Mouse (Mus musculus) intestine, embryonic 15.5 days (tissue): ENCODE results near the gene Pgam5. TPM values are rescaled to one million over a fixed set of nuclear protein-coding genes. Genes with fewer than 3 reads are reported as not detected.

ENCODE experiments used
- ATAC-seq: fragments of 200-750 bp; cut with Nextera tagmentation; 2 replicates; pipeline ENCODE4 v1.8.0; 2017; ENCODE audit warnings: moderate TSS enrichment, moderate library complexity
- H3K27ac ChIP-seq: fragments of 300-500 bp; sonication (generic); 2 replicates; pipeline ENCODE4 v1.5.1; 2015; ENCODE audit warnings: mild to moderate bottlenecking, inconsistent platforms
- H3K27me3 ChIP-seq: fragments of 300-500 bp; sonication (generic); replicated peaks from 2 replicates; pipeline ENCODE4 v1.6.1; 2015; ENCODE audit warnings: inconsistent platforms
- H3K36me3 ChIP-seq: fragments of 300-500 bp; sonication (generic); 2 replicates; pipeline ENCODE4 v1.6.1; 2015; ENCODE audit warnings: inconsistent platforms
- H3K4me1 ChIP-seq: fragments of 300-500 bp; sonication (generic); replicated peaks from 2 replicates; pipeline ENCODE4 v1.6.1; 2015; ENCODE audit warnings: inconsistent platforms
- H3K4me2 ChIP-seq: fragments of 300-500 bp; sonication (generic); replicated peaks from 2 replicates; pipeline ENCODE4 v1.6.1; 2015; ENCODE audit warnings: mild to moderate bottlenecking, inconsistent platforms
- H3K4me3 ChIP-seq: fragments of 300-500 bp; sonication (generic); replicated peaks from 2 replicates; pipeline ENCODE4 v1.5.1; 2015; ENCODE audit warnings: inconsistent platforms
- H3K9ac ChIP-seq: fragments of 300-500 bp; sonication (generic); 2 replicates; pipeline ENCODE4 v1.6.1; 2015; ENCODE audit warnings: inconsistent platforms
- H3K9me3 ChIP-seq: fragments of 300-500 bp; sonication (generic); 2 replicates; pipeline ENCODE4 v1.6.1; 2016; ENCODE audit warnings: inconsistent platforms
- WGBS: fragments of 180-500 bp; shearing (Covaris S2); methylation state at CpG from one replicate; pipeline ENCODE4 v1.1.7; 2015; 5-methylcytosine and 5-hydroxymethylcytosine counted together
- polyA plus RNA-seq: library from polyadenylated mRNA; unstranded; fragments of >200 nt; fragmentation: Nextera tagmentation; extraction: Ambion mirVana; gene quantifications from 2 replicates; pipeline ENCODE4 v1.2.1, GENCODE M21; 2015

Gene Pgam5
- polyA plus RNA-seq, 1 experiment from 2014 or later = 58.4 TPM

- no peaks in the 10 kb centered on the region for H3K4me1 ChIP-seq
- no peaks in the 10 kb centered on the region for H3K9me3 ChIP-seq
- no peaks in the 10 kb centered on the region for H3K27me3 ChIP-seq
- no peak overlapping the region for H3K9ac ChIP-seq
- no peak overlapping the region for H3K4me3 ChIP-seq
- WGBS = 81% methylated on average over 6 of the region's 6 CpGs
- no peak overlapping the region for H3K27ac ChIP-seq
- no peak overlapping the region for H3K4me2 ChIP-seq
- H3K36me3 ChIP-seq = peaks cover 43% of the 10 kb centered on the region
- ATAC-seq = no peak
Measured at GRCm38 (mm10) chr5:110222757-110223156, 47.0 kb downstream of the Pgam5 start.

DNA sequence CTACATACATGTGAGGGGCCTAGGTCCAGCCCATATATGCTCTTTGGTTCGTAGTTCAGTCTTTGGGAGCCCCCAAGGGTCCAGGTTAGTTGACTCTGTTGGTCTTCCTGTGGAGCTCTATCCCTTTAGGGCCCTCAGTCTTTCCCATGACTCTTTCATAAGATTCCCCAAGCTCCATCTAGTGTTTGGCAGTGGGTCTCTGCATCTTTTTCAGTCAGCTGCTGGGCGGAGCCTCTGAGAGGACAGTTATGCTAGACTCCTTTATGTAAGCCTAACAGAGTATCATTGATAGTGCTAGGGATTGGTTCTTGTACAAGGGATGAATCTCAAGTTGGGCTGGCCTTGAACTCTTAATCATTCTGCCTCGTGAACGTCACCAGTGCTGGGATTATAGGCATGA is 49.4 kb downstream of the Pgam5 start:
- Histone ChIP-seq H3K4me1 (no peaks in the 10 kb centered on the region), H3K36me3 (peaks cover 53% of the 10 kb centered on the region), H3K9ac (no peak overlapping the region), H3K9me3 (no peaks in the 10 kb centered on the region), H3K4me3 (no peak overlapping the region), H3K4me2 (no peak overlapping the region), H3K27ac (no peak overlapping the region), H3K27me3 (no peaks in the 10 kb centered on the region)
- ATAC-seq = no peak
- 91% methylated on average over 4 of the region's 4 CpGs for WGBS

DNA sequence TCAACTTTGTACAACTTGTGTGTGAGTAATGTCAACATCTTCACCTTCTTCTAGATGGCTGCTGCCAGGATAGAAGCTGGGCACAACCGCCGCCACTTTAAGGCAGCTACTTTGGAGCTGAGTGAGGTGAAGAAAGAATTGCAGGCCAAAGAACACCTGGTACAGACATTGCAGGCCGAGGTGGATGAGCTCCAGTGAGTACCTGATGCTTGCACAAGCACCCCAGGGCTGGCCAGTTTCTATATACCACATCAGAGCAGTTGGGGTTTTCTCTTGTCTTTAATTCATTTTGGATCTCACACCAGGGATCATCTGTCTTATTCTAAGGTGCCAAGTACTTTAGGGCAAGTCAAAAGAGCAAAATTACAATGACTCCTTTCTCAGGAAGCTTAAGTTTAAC is 52.9 kb downstream of the Pgam5 start:
- peaks cover 54% of the 10 kb centered on the region for H3K36me3 ChIP-seq
- no peak overlapping the region for H3K9ac ChIP-seq
- no peak overlapping the region for H3K4me2 ChIP-seq
- WGBS = 90% methylated on average over 3 of the region's 3 CpGs
- no peak for ATAC-seq
- no peaks in the 10 kb centered on the region for H3K9me3 ChIP-seq
- H3K4me3 ChIP-seq = no peak overlapping the region
- no peak overlapping the region for H3K27ac ChIP-seq
- H3K4me1 ChIP-seq = no peaks in the 10 kb centered on the region
- H3K27me3 ChIP-seq = no peaks in the 10 kb centered on the region

- 86% methylated on average over 2 of the region's 2 CpGs for WGBS
- no peak overlapping the region for H3K4me3 ChIP-seq
- no peak overlapping the region for H3K9ac ChIP-seq
- H3K4me1 ChIP-seq = no peaks in the 10 kb centered on the region
- no peak overlapping the region for H3K27ac ChIP-seq
- no peak overlapping the region for H3K4me2 ChIP-seq
- no peaks in the 10 kb centered on the region for H3K27me3 ChIP-seq
- peaks cover 58% of the 10 kb centered on the region for H3K36me3 ChIP-seq
- no peaks in the 10 kb centered on the region for H3K9me3 ChIP-seq
- ATAC-seq = no peak
Measured at GRCm38 (mm10) chr5:110211312-110211711, 58.4 kb downstream of the Pgam5 start.

Other genes with a start within 250 kb of the Pgam5 start
- 2.2 and 2.3 TPM in 2 replicates for gene Gm17655, start 197.4 kb downstream of the Pgam5 start, polyA plus RNA-seq
- gene Gm35315, start 175.5 kb downstream of the Pgam5 start, polyA plus RNA-seq = 1.7 and 1.8 TPM in 2 replicates
- 0.89 and 0.92 TPM in 2 replicates for gene Plcxd1, start 169.9 kb downstream of the Pgam5 start, polyA plus RNA-seq
- gene Gtpbp6, start 161.7 kb downstream of the Pgam5 start, polyA plus RNA-seq = 29.4 and 30.2 TPM in 2 replicates
- 3.9 and 4.0 TPM in 2 replicates for gene Zfp605, start 159.8 kb downstream of the Pgam5 start, polyA plus RNA-seq
- gene Chfr, start 134.1 kb downstream of the Pgam5 start, polyA plus RNA-seq = 32.7 and 34.5 TPM in 2 replicates
- gene Golga3, start 93.2 kb downstream of the Pgam5 start, polyA plus RNA-seq = 16.1 and 17.1 TPM in 2 replicates
- 21.3 and 24.7 TPM in 2 replicates for gene Ankle2, start 38.9 kb downstream of the Pgam5 start, polyA plus RNA-seq
- gene Pxmp2, start 16.3 kb upstream of the Pgam5 start, polyA plus RNA-seq = 9.8 and 10.9 TPM in 2 replicates
- 20.4 and 22.0 TPM in 2 replicates for gene Pole, start 16.4 kb upstream of the Pgam5 start, polyA plus RNA-seq
- 0.61 and 1.4 TPM in 2 replicates for gene P2rx2, start 73.3 kb upstream of the Pgam5 start, polyA plus RNA-seq
- gene Lrcol1, start 74.8 kb upstream of the Pgam5 start, polyA plus RNA-seq = not detected in 2 replicates
- gene Fbrsl1, start 178.6 kb upstream of the Pgam5 start, polyA plus RNA-seq = 9.6 and 11.2 TPM in 2 replicates